Mouse (Mus musculus) midbrain, embryonic 15.5 days (tissue): ENCODE measurements around the gene Serpina1c. TPM values are rescaled to one million over a fixed set of nuclear protein-coding genes. Genes with fewer than 3 reads are reported as not detected.
"Not testable (repeated sequence)": the region's sequence is repeated elsewhere in the genome, so short reads cannot be mapped to it uniquely, and the experiment has no call there.

ENCODE experiments used
- ATAC-seq: fragments of 200-750 bp; cut with Nextera tagmentation; replicated peaks from 2 replicates; pipeline ENCODE4 v1.8.0; 2017; ENCODE audit warnings: moderate TSS enrichment
- H3K27ac ChIP-seq: fragments of 300-500 bp; sonication (generic); 2 replicates; pipeline ENCODE4 v1.5.1; 2015; ENCODE audit warnings: mild to moderate bottlenecking, inconsistent platforms
- H3K27me3 ChIP-seq: fragments of 300-500 bp; sonication (generic); replicated peaks from 2 replicates; pipeline ENCODE4 v1.6.1; 2015; ENCODE audit warnings: inconsistent platforms
- H3K36me3 ChIP-seq: fragments of 300-500 bp; sonication (generic); replicated peaks from 2 replicates; pipeline ENCODE4 v1.6.1; 2015; ENCODE audit warnings: inconsistent platforms
- H3K4me1 ChIP-seq: fragments of 300-500 bp; sonication (generic); 2 replicates; pipeline ENCODE4 v1.6.1; 2015; ENCODE audit warnings: inconsistent platforms
- H3K4me2 ChIP-seq: fragments of 300-500 bp; sonication (generic); 2 replicates; pipeline ENCODE4 v1.6.1; 2015; ENCODE audit warnings: inconsistent platforms, mild to moderate bottlenecking, moderate library complexity
- H3K4me3 ChIP-seq: fragments of 300-500 bp; sonication (generic); 2 replicates; pipeline ENCODE4 v1.5.1; 2015; ENCODE audit warnings: mild to moderate bottlenecking, inconsistent platforms
- H3K9ac ChIP-seq: fragments of 300-500 bp; sonication (generic); 2 replicates; pipeline ENCODE4 v1.6.1; 2015; ENCODE audit warnings: mild to moderate bottlenecking, inconsistent platforms
- H3K9me3 ChIP-seq: fragments of 300-500 bp; sonication (generic); 2 replicates; pipeline ENCODE4 v1.6.1; 2016; ENCODE audit warnings: inconsistent platforms
- WGBS: fragments of 180-500 bp; shearing (Covaris S2); methylation state at CpG from one replicate; pipeline ENCODE4 v1.1.7; 2015; ENCODE audit warnings: mixed read lengths; 5-methylcytosine and 5-hydroxymethylcytosine counted together
- polyA plus RNA-seq: library from polyadenylated mRNA; unstranded; fragments of >200 nt; fragmentation: Nextera tagmentation; extraction: Ambion mirVana; gene quantifications from 2 replicates; pipeline ENCODE4 v1.2.1, GENCODE M21; 2015

The Serpina1c gene
- 1.2 TPM in 1 of 2 replicates, not detected in the other for polyA plus RNA-seq

- not testable (repeated sequence) for H3K27ac ChIP-seq, ATAC-seq, H3K27me3 ChIP-seq, H3K4me2 ChIP-seq, H3K4me3 ChIP-seq, H3K36me3 ChIP-seq, H3K9ac ChIP-seq, H3K4me1 ChIP-seq, H3K9me3 ChIP-seq
- WGBS: 81% methylated on average over 4 of the region's 4 CpGs
Observed at GRCm38 (mm10) chr12:103904837-103905340, at the start of gene Serpina1c. Serpina1c (minus strand) TSS chr12:103904887.

GRCm38 (mm10) chr12:103952972-103953371 lies 48.3 kb upstream of the Serpina1c start:
- not testable (repeated sequence) for H3K9me3 ChIP-seq, H3K4me1 ChIP-seq, H3K27ac ChIP-seq, H3K36me3 ChIP-seq, H3K9ac ChIP-seq, H3K4me2 ChIP-seq, ATAC-seq, H3K27me3 ChIP-seq, H3K4me3 ChIP-seq
- 79% methylated on average over 3 of the region's 3 CpGs for WGBS

DNA sequence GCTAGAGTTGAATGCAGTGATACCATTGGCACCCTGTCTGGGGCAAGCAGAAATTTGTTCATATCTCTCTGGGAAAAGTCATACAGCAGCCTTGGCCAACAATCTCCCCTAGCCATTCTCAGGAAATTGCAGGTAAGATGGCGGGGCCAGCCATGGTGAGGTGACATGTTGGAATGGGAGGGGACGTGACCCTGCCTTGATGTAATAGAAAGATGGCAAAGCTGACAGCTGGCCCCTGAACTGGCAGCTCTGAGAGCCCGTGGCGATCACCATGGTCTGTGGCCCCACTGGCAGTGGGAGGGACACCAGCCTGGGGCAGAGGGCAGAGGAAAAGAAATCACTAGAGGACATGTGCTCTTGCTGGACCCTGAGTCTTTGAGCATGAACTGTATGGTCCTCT lies 41.6 kb upstream of the Serpina1c start:
- no peak overlapping the region for H3K27ac ChIP-seq
- no peak for ATAC-seq
- H3K27me3 ChIP-seq: no peaks in the 10 kb centered on the region
- H3K9ac ChIP-seq: no peak overlapping the region
- H3K4me2 ChIP-seq: no peak overlapping the region
- H3K4me1 ChIP-seq: no peaks in the 10 kb centered on the region
- 84% methylated on average over 4 of the region's 4 CpGs for WGBS
- H3K36me3 ChIP-seq: no peaks in the 10 kb centered on the region
- H3K4me3 ChIP-seq: no peak overlapping the region
- H3K9me3 ChIP-seq: no peaks in the 10 kb centered on the region

DNA sequence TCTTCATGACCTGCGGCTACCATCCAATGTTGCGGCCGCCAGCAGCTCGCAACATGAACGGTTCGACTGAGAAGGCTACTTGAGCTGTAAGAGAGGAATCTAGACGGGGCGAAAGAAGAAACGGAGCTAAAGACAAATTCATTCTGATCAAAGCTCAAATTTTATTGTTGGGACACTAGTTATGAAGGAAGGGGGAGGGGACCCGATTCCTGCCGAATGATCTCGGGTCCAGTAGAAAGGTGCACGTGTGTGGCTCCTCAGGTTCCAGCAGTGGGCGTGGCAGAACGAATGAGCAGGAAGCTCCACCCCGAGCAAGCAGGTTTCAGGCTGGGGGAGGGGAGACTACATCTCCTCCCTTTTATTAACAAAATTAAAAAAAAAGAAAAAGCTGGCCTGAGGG lies 4.5 kb upstream of the Serpina1c start:
- not testable (repeated sequence) for H3K4me1 ChIP-seq, H3K36me3 ChIP-seq, H3K27ac ChIP-seq, H3K27me3 ChIP-seq, H3K9ac ChIP-seq, H3K4me3 ChIP-seq, ATAC-seq, H3K9me3 ChIP-seq, H3K4me2 ChIP-seq
- 97% methylated on average over 13 of the region's 16 CpGs for WGBS

DNA sequence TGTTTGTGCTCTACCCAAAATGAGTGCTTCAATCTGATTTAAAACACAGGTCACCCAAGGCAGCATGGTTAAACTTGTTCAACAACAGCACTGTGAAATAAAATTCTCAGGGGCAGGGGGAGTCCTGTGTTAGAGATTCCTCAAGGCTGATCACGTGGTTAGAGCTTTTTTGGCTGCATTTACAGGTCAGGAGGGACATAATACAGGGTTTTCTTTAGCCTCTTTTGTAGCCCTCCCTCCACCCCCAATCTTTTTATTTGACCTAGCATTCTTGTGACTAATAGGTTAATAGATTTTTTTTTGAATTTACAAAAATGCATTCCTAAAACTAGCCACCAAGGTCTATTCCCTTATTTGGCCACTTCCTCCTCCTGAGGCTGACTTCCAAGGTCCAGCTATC lies 3.1 kb upstream of the Serpina1c start:
- H3K4me3 ChIP-seq, H3K4me2 ChIP-seq, H3K9ac ChIP-seq, ATAC-seq, H3K9me3 ChIP-seq, H3K36me3 ChIP-seq, H3K4me1 ChIP-seq, H3K27me3 ChIP-seq, H3K27ac ChIP-seq: not testable (repeated sequence)
- WGBS: 44% methylated on average over 1 of the region's 1 CpGs

GRCm38 (mm10) chr12:103901929-103902328 lies 2.8 kb downstream of the Serpina1c start:
- not testable (repeated sequence) for H3K27ac ChIP-seq, H3K9me3 ChIP-seq, H3K27me3 ChIP-seq, H3K9ac ChIP-seq, H3K4me1 ChIP-seq, H3K4me2 ChIP-seq, H3K4me3 ChIP-seq, H3K36me3 ChIP-seq, ATAC-seq
- WGBS: 89% methylated on average over 3 of the region's 3 CpGs

DNA sequence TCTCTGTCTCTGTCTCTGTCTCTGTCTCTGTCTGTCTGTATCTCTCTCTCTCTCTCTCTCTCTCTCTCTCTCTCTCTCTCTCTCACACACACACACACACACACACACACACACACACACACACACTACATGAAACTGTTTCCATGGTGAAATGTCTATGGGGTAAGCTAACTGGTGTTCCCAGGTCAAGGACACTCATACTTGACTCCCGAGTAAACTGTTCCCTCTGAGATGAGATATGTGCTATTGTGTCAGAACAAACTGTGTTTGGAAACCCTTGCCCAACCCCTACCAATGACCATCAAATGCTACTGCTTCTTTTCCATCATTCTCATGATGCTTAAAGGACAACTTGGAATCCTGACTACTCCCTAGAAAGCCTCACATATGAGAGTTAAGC lies 37.8 kb downstream of the Serpina1c start:
- 95% methylated on average over 1 of the region's 1 CpGs for WGBS
- H3K36me3 ChIP-seq, H3K4me3 ChIP-seq, H3K27me3 ChIP-seq, H3K9me3 ChIP-seq, ATAC-seq, H3K4me1 ChIP-seq, H3K4me2 ChIP-seq, H3K27ac ChIP-seq, H3K9ac ChIP-seq: not testable (repeated sequence)

DNA sequence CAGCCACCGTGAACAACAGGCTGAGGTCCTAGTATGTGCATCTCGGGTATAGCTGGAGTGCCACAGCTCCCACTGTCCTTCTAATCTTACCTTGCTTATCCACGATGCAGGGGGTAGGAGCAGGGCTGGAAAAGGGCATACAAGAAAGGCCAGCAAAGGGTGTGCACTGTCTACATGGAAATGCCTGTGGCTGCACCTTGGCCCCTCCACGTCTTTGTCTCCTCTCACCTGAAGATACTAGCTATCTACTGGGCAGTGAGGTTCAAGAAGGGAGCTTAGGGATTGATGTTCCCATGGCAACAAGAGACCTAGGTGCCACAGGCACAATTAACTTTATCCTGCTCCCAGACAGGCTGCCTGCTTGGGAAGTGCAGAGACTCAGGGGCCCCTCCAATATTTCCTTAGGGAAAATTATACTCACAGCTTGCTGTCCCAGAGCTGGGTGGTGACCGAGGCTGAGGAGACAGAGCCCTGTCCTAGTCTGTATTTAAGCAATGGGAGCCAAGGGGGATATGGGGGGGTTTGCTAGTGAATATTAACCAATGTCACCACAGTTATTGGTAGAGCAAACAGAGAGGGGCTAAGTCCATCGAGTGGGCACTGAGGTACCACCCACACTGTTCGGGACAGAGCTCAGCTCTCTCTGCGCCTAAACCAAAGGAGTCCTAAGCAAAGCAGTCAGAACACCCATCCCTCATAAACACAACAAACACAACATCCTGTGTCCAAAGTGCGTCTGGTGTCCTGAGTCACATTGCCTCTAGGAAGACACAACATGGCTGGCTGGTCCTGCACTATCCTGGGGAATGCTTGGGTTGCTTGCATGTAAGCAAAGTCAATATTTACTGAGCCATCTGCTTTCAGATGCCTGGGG lies 41.3 kb downstream of the Serpina1c start, which contains the start of gene Serpina1a:
Serpina1a (minus strand) TSS at position 462 of the 874 bp plus-strand sequence.
- H3K9me3 ChIP-seq, H3K27me3 ChIP-seq, H3K4me2 ChIP-seq, H3K27ac ChIP-seq, ATAC-seq, H3K36me3 ChIP-seq, H3K4me1 ChIP-seq, H3K4me3 ChIP-seq, H3K9ac ChIP-seq: not testable (repeated sequence)
- 88% methylated on average over 9 of the region's 9 CpGs for WGBS

- no peak for ATAC-seq
- Histone ChIP-seq H3K4me2 (no peak overlapping the region), H3K36me3 (no peaks in the 10 kb centered on the region), H3K27ac (no peak overlapping the region), H3K27me3 (no peaks in the 10 kb centered on the region), H3K9me3 (no peaks in the 10 kb centered on the region), H3K9ac (no peak overlapping the region), H3K4me3 (no peak overlapping the region), H3K4me1 (no peaks in the 10 kb centered on the region)
- 73% methylated on average over 3 of the region's 3 CpGs for WGBS
Observed at GRCm38 (mm10) chr12:103860976-103861375, 43.7 kb downstream of the Serpina1c start.

- not testable (repeated sequence) for ATAC-seq, H3K4me1 ChIP-seq
- 85% methylated on average over 3 of the region's 4 CpGs for WGBS
Observed at GRCm38 (mm10) chr12:103860571-103860970, 44.1 kb downstream of the Serpina1c start.

GRCm38 (mm10) chr12:103859584-103859983 lies 45.1 kb downstream of the Serpina1c start:
- H3K4me3 ChIP-seq, H3K36me3 ChIP-seq, H3K27ac ChIP-seq, H3K4me2 ChIP-seq, H3K4me1 ChIP-seq, ATAC-seq, H3K9me3 ChIP-seq, H3K27me3 ChIP-seq, H3K9ac ChIP-seq: not testable (repeated sequence)
- 77% methylated on average over 3 of the region's 3 CpGs for WGBS

More at GRCm38 (mm10) chr12:103860571-103860970, 44.1 kb downstream of the Serpina1c start:
- not testable (repeated sequence) for H3K27ac ChIP-seq, H3K9me3 ChIP-seq, H3K36me3 ChIP-seq, H3K27me3 ChIP-seq, H3K4me3 ChIP-seq, H3K4me2 ChIP-seq, H3K9ac ChIP-seq

DNA sequence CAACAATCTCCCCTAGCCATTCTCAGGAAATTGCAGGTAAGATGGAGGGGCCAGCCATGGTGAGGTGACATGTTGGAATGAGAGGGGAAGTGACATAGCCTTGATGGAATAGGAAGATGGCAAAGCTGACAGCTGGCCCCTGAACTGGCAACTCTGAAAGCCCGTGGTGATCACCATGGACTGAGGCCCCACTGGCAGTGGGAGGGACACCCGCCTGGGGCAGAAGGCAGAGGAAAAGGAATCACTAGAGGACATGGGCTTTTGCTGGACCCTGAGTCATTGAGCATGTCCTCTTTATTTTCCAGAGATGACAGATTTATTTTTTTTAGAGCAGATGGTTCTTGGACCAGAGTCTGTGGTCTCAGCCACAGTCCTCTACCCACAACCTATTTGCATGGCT lies 51.7 kb downstream of the Serpina1c start:
- H3K4me3 ChIP-seq, H3K27ac ChIP-seq, H3K4me2 ChIP-seq, H3K27me3 ChIP-seq, H3K9ac ChIP-seq, H3K36me3 ChIP-seq, ATAC-seq, H3K9me3 ChIP-seq, H3K4me1 ChIP-seq: not testable (repeated sequence)
- 79% methylated on average over 2 of the region's 2 CpGs for whole genome bisulfite sequencing
